Mouse (Mus musculus) MEL (cell line): ENCODE data around the gene Prim2.

Source experiments
- CTCF ChIP-seq, 3 experiments: IDR thresholded peaks in 2 of 3; conservative IDR thresholded peaks in 1 of 3; 2 replicates each; pipeline ENCODE4 v1.5.1; 2011 to 2012; ENCODE audit warnings: low read length in 3 of 3, low read depth in 2 of 3, mild to moderate bottlenecking in 2 of 3, improper control_type of control experiment in 1 of 3, inconsistent platforms in 1 of 3, mixed read lengths in 1 of 3, moderate library complexity in 1 of 3; ENCODE audit not compliant: control insufficient read depth in 1 of 3, insufficient read depth in 1 of 3, poor library complexity in 1 of 3, severe bottlenecking in 1 of 3
- ETS1 ChIP-seq: IDR thresholded peaks from 2 replicates; pipeline ENCODE4 v1.6.1; 2012; ENCODE audit warnings: low read depth, mild to moderate bottlenecking, inconsistent platforms, low read length, improper control_type of control experiment, moderate library complexity
- HCFC1 ChIP-seq: IDR thresholded peaks from 2 replicates; pipeline ENCODE4 v1.6.1; 2012; ENCODE audit warnings: low read depth, mild to moderate bottlenecking, inconsistent platforms, low read length, improper control_type of control experiment, moderate library complexity
- JUND ChIP-seq: IDR thresholded peaks from 2 replicates; pipeline ENCODE4 v1.6.1; 2011; ENCODE audit warnings: low read depth, mild to moderate bottlenecking, improper control_type of control experiment, low read length
- MAFK ChIP-seq: IDR thresholded peaks from 2 replicates; pipeline ENCODE4 v1.6.1; 2011; ENCODE audit warnings: low read depth, mild to moderate bottlenecking, low read length, improper control_type of control experiment, borderline replicate concordance
- POLR2A ChIP-seq, 2 experiments: IDR thresholded peaks; 2 replicates each; pipeline ENCODE4 v1.6.1; 2011 to 2012; ENCODE audit warnings: low read length in 2 of 2, mild to moderate bottlenecking in 2 of 2, control low read depth in 1 of 2, improper control_type of control experiment in 1 of 2, low read depth in 1 of 2, moderate library complexity in 1 of 2; ENCODE audit not compliant: control insufficient read depth in 1 of 2, insufficient read depth in 1 of 2, poor library complexity in 1 of 2
- RCOR1 ChIP-seq: IDR thresholded peaks from 2 replicates; pipeline ENCODE4 v1.6.1; 2012; ENCODE audit warnings: low read depth, mild to moderate bottlenecking, inconsistent platforms, low read length, improper control_type of control experiment
- USF1 ChIP-seq: IDR thresholded peaks from 2 replicates; pipeline ENCODE4 v1.6.1; 2014; ENCODE audit warnings: low read depth, mild to moderate bottlenecking, inconsistent platforms, low read length, improper control_type of control experiment, moderate library complexity

DNA sequence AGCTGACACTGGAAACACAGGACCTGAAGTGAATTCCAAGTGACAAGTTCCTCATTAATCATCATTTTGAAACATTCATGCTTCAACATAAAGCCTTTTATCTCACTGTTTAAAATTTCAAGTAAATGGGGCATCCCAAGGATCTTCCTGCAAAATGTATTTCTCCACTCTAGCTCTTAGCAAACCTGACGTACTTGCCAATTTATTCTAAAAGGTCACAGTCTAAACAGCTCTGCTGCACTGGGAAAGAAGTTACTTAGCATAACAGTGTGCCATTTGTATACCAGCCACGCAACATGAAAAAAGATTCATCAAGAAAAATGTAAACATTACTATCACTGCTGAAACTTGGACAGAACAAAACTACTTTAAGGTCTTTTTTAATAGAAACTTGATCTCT, 61.5 kb downstream of the Prim2 start:
- no peak for TF ChIP-seq HCFC1
- no peak for TF ChIP-seq CTCF (IDR thresholded peaks at IDR 0.05 in 2 of 3, conservative IDR thresholded peaks at IDR 0.05 in 1 of 3; ENCODE audit: control insufficient read depth in 1 of 3, insufficient read depth in 1 of 3, low read depth in 2 of 3, low read length in 3 of 3, poor library complexity in 1 of 3, severe bottlenecking in 1 of 3)
- TF ChIP-seq POLR2A (IDR thresholded peaks at IDR 0.05; ENCODE audit: control insufficient read depth in 1 of 2, insufficient read depth in 1 of 2, low read depth in 1 of 2, low read length in 2 of 2, poor library complexity in 1 of 2) = no peak
- no peak for TF ChIP-seq ETS1
- TF ChIP-seq JUND = no peak
- no peak for TF ChIP-seq USF1
- no peak for TF ChIP-seq MAFK
- no peak for TF ChIP-seq RCOR1
